Mouse (Mus musculus) limb, embryonic 10.5 days (tissue): ENCODE measurements around the gene Gprc5b. TPM values are rescaled to one million over a fixed set of nuclear protein-coding genes. Genes with fewer than 3 reads are reported as not detected.

Experiments
- DNase-seq: peaks from one replicate; pipeline ENCODE4 v3.0.0-alpha.2; 2017; ENCODE audit warnings: low spot score
- H3K27ac ChIP-seq: fragments of 300-500 bp; sonication (generic); 2 replicates; pipeline ENCODE4 v1.5.1; 2016; ENCODE audit warnings: mild to moderate bottlenecking
- H3K27me3 ChIP-seq: fragments of 300-500 bp; sonication (generic); 2 replicates; pipeline ENCODE4 v1.6.1; 2016; ENCODE audit warnings: low read depth, mild to moderate bottlenecking; ENCODE audit not compliant: poor library complexity, severe bottlenecking
- H3K36me3 ChIP-seq: fragments of 300-500 bp; sonication (generic); 2 replicates; pipeline ENCODE4 v1.6.1; 2016; ENCODE audit warnings: mild to moderate bottlenecking, moderate library complexity
- H3K4me1 ChIP-seq: fragments of 300-500 bp; sonication (generic); 2 replicates; pipeline ENCODE4 v1.6.1; 2016
- H3K4me3 ChIP-seq: fragments of 300-500 bp; sonication (generic); 2 replicates; pipeline ENCODE4 v1.5.1; 2016; ENCODE audit warnings: mild to moderate bottlenecking, moderate library complexity
- H3K9me3 ChIP-seq: fragments of 300-500 bp; sonication (generic); replicated peaks from 2 replicates; pipeline ENCODE4 v1.6.1; 2016; ENCODE audit warnings: mild to moderate bottlenecking
- WGBS: fragments of 180-500 bp; shearing (Covaris S2); methylation state at CpG from one replicate; pipeline ENCODE4 v1.1.7; 2016; 5-methylcytosine and 5-hydroxymethylcytosine counted together
- polyA plus RNA-seq: library from polyadenylated mRNA; unstranded; fragments of >200 nt; fragmentation: Nextera tagmentation; extraction: Ambion mirVana; gene quantifications from 2 replicates; pipeline ENCODE4 v1.2.1, GENCODE M21; 2016

The Gprc5b gene
- polyA plus RNA-seq, 1 experiment from 2014 or later: 8.2 TPM

DNA sequence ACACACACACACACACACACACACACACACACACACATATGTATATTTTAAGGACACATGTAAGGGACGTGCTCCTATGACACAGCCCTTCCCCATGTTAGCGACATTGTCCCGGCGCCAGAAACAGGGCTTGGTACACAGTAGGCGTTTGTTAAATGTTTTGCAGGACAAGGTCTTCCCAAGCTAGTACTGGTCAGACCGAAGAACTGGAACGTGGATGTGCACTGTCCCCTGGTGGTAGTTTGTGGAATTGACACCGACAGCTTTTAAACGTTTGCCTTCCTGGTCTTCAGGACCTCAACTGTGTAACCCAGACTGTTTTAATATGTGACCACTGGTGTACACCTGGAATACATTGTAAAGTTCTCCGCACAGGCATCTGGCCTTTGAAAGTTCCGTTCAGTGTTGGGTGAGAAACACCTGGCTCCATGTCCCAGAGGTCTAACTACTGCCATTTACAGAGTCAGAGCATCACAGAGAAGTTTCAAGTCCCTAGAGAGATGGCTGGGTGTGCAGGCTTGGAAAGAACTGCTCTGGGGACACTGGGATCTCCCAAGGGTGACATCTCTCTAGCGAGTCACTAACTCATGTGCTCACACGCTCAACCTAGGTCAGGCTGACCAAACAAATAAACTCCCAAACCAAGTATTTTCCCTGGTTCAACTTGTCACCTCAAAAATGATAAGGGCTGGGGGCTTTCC, 1.3 kb upstream of the Gprc5b start:
- H3K27ac ChIP-seq: no peak overlapping the region
- H3K4me1 ChIP-seq: peaks cover 40% of the 10 kb centered on the region
- no peaks in the 10 kb centered on the region for H3K9me3 ChIP-seq
- peak; percentile 84 for DNase-seq
- H3K4me3 ChIP-seq: no peak overlapping the region
- H3K27me3 ChIP-seq: peaks cover 5% of the 10 kb centered on the region; the same call in 1 of the 2 replicates
- 10% methylated on average over 13 of the region's 13 CpGs for WGBS
- no peaks in the 10 kb centered on the region for H3K36me3 ChIP-seq

DNA sequence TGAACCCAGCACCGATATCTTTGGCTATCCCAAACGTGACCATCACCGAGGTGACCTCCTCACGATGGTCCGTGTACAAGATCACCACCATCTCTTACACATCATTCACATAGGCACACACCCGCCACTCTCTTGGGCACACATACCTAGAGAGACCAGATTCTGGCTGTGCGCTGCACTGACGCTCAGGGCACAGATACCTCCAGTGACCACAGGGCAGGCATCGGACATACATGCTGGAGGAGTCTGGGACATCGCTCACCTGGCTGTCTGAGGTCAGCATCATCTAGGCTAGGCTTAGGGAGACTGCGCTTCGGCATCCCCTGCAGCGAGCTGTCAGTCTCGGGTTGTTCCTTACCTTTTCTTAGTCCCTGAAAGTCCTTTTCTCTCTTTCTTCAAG, 660 bp upstream of the Gprc5b start:
- H3K9me3 ChIP-seq: no peaks in the 10 kb centered on the region
- peaks cover 40% of the 10 kb centered on the region for H3K4me1 ChIP-seq
- no peaks in the 10 kb centered on the region for H3K36me3 ChIP-seq
- DNase-seq: peak; percentile 43
- WGBS: 12% methylated on average over 14 of the region's 14 CpGs
- H3K4me3 ChIP-seq: peak overlapping the region; percentile 69
- H3K27me3 ChIP-seq: peaks cover 5% of the 10 kb centered on the region; the same call in 1 of the 2 replicates
- H3K27ac ChIP-seq: no peak overlapping the region

DNA sequence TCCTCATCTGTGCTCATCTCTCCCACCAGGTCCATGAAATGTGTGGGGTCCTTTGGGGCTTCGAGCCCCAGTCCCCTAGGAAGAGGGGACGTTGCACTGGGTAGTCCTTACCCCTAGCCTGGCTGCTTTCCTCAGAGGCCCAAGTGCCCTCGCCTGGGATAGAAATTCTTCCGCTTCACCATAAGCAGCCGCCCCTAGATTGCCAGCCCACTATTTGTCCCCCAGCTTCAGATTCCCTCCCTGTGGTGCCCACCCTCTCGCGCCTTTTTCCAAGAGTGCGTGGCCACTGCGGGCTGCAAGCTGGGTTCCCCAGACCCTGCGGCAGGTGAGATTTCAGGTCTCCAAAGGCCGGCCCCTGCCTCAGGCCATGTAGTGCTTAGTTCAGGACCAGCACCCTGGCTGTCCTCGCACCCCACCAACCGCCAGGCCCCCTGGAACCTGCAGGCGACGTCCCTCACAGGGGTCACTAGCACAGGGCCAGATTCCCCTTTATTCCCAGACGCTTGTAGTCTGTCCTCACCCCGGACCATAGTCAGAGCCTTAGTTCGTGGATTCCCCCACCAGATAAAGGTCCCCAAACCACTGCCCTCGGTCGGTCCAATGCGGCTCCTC, 674 bp downstream of the Gprc5b start:
- Histone ChIP-seq H3K36me3 (no peaks in the 10 kb centered on the region), H3K4me3 (peak overlapping the region; percentile 69), H3K9me3 (no peaks in the 10 kb centered on the region), H3K27ac (peak overlapping the region; percentile 86), H3K4me1 (peaks cover 40% of the 10 kb centered on the region), H3K27me3 (peaks cover 5% of the 10 kb centered on the region; the same call in 1 of the 2 replicates)
- DNase-seq: peak; percentile 68
- under 1% methylated on average over 21 of the region's 21 CpGs for WGBS

DNA sequence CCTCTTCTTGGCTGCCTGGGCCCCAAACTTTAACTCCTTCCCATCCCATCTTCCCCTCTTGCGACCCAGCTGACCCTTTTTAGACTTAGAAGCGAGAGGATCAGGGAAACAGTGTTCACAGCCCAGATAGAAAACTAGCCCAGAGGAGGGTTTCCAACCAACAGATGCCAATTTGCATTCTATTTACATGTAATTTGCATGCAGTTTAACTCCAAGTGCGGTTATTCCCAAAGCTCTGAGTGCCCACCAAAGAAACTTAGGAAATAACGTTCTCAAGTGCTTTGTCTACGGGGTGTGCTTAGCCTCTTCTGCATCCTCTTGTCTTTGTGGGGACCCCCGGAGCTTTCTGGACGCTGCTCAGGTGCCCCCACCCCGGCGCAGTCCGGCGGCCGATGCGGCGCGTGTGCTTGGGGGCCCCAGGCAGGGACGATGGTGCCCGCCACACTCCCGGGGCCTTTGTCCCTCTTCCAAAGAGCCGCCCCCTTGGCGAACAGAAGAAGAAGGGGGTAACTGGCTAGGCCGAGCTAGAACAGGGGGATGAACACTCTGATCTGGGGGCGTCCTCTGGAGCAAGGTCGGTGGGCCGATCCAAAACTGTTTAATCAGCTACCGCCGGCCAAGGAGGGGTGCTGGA, 1.3 kb downstream of the Gprc5b start:
- DNase-seq: peak; percentile 59
- H3K27ac ChIP-seq: peak overlapping the region; percentile 86
- peak overlapping the region; percentile 69 for H3K4me3 ChIP-seq
- no peaks in the 10 kb centered on the region for H3K9me3 ChIP-seq
- no peaks in the 10 kb centered on the region for H3K36me3 ChIP-seq
- H3K4me1 ChIP-seq: peaks cover 40% of the 10 kb centered on the region
- peaks cover 5% of the 10 kb centered on the region; the same call in 1 of the 2 replicates for H3K27me3 ChIP-seq
- WGBS: under 1% methylated on average over 26 of the region's 26 CpGs

DNA sequence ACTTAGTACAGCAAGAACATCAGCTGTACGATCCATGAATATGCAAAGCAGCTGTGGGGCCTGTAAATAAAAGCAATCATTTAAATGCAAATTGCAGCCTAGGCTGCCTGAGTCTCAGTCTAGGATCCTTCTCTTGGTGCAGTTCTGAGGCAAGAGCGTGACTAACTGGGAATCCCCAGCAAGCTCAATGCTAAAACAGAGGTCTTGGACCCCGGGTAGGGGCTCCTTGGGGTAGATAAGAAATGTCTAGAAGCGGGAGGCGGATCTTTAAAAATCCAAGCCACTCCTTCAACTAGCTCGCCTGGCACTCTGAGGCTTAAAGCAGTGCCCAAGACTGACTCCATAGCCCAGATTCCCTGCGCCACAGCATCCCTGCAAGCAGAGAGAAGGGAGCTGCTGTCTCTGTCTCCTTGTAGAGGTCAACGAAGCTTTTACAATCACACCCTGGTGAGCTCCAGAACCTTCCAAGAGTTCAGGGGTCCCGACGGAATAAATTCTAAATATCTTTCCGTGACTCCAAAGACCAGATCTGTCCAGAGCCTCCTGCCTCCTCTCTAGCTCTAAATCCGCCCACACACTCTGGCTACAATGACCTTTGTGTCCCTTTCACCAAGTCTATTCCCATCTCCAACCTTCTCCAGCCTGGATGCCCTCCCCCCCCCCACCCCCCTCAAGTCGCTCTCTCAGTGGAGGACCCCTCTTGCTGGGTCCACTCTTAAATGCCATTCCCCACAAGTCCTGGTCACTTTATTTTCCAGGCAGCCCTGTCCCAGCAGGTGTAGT, 2.2 kb downstream of the Gprc5b start:
- H3K36me3 ChIP-seq: no peaks in the 10 kb centered on the region
- DNase-seq: no peak
- H3K4me1 ChIP-seq: peaks cover 43% of the 10 kb centered on the region
- peak overlapping the region; percentile 69 for H3K4me3 ChIP-seq
- WGBS: 41% methylated on average over 13 of the region's 13 CpGs
- H3K27me3 ChIP-seq: peaks cover 5% of the 10 kb centered on the region; the same call in 1 of the 2 replicates
- H3K27ac ChIP-seq: no peak overlapping the region
- H3K9me3 ChIP-seq: no peaks in the 10 kb centered on the region

DNA sequence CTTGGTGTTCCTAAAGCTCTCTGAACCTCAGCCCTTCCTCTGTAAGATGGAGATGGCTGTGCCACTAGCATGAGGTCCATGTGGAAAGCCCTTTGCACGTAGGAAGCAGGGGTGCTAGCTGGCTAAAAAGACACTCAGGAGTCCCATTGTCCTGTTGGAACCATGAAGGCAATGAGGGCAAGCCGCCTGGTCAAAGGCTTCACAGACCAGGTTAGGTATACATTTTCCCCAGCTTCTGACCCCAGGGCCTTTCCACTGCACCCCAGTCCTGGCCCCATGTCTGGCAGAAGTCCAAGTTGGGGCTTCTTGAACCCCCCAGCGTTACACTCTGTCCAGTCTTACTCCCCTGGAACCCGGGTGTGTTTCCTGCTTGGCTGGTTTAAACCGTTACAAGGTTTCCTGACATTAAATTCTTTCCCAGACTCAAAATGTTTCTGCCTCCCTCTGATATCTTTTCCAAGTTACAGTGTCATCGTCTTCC, 2.9 kb downstream of the Gprc5b start:
- WGBS: 58% methylated on average over 6 of the region's 6 CpGs
- DNase-seq: no peak
- H3K27me3 ChIP-seq: peaks cover 5% of the 10 kb centered on the region; the same call in 1 of the 2 replicates
- H3K4me1 ChIP-seq: peaks cover 46% of the 10 kb centered on the region
- no peak overlapping the region for H3K4me3 ChIP-seq
- no peaks in the 10 kb centered on the region for H3K9me3 ChIP-seq
- no peaks in the 10 kb centered on the region for H3K36me3 ChIP-seq
- no peak overlapping the region for H3K27ac ChIP-seq

DNA sequence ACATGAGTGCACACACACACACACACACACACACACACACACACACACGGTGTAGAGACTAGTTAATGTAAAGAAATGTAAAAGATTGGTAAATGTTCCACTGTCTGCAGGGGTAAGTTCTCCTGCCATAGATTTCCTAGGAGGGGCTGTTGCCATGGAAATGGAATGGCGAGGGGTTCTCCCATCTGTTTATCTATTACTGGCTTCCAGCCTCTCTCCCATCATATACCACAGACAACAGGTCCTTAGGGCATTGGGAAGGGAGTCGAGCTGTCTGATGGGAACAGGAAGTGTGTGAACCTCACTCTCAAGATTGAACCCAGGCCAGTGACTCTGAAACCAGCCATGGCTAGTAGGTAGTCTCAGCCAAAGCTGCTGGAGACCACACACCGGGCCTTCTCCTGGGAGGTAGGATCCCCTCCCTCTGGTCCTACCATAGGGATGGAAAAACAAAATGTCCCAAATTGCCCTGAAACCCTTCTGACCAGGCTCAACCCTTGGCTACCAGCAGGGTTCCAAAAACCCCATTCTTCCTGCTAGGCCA, 3.6 kb downstream of the Gprc5b start:
- DNase-seq: no peak
- Histone ChIP-seq H3K9me3 (no peaks in the 10 kb centered on the region), H3K27me3 (peaks cover 5% of the 10 kb centered on the region; the same call in 1 of the 2 replicates), H3K36me3 (no peaks in the 10 kb centered on the region), H3K4me1 (peaks cover 46% of the 10 kb centered on the region), H3K4me3 (no peak overlapping the region), H3K27ac (no peak overlapping the region)
- WGBS: 61% methylated on average over 4 of the region's 4 CpGs

DNA sequence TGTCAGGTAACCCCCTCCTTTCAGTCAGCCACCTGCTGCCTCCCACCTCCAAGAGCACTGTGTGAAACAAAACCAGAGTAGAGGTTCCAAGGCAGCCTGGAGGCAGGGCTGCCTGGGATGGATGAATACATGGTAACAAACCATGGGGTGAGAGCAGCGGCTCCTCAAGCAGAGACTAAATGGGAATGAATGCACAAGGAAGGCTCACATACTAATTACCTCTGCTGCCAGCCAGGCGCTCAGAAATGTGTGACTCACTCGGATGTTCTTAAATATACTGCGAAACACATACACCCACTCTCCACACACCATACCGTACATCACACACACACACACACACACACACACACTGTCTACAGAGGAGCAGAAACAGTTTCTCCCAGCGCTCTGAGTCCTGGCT, 4.7 kb downstream of the Gprc5b start:
- no peak for DNase-seq
- no peak overlapping the region for H3K4me3 ChIP-seq
- WGBS: 94% methylated on average over 6 of the region's 6 CpGs
- peaks cover 39% of the 10 kb centered on the region for H3K4me1 ChIP-seq
- H3K9me3 ChIP-seq: no peaks in the 10 kb centered on the region
- H3K27me3 ChIP-seq: peaks cover 5% of the 10 kb centered on the region; the same call in 1 of the 2 replicates
- no peak overlapping the region for H3K27ac ChIP-seq
- no peaks in the 10 kb centered on the region for H3K36me3 ChIP-seq

DNA sequence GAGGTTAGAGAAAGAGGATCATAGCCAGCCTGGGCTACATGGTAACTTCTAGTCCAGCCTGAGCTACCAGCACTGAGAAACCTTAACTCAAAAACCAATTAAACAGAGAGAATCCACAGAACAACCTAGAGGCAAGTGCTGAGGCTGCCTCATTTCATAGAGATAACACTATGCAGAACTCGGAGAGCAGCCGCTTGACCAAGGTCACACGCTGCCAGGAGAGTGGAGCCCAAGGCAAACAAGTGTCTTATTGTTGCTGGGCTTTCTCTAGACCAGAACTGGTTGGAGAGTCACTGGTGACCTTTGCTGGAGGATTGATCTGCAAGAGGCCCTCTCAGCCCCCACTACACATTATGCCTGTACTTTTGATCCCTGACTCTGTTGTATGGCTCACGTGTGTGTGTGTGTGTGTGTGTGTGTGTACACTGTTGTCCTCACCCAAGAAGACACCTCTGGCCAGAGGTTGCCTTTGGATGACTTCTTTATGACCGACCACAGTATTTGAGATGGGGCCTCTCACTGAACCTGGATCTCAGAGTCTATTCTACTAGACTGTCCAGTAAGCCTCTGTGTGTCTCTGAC, 5.6 kb downstream of the Gprc5b start:
- Histone ChIP-seq H3K27ac (no peak overlapping the region), H3K9me3 (no peaks in the 10 kb centered on the region), H3K4me3 (no peak overlapping the region), H3K36me3 (peaks cover 1% of the 10 kb centered on the region), H3K4me1 (peaks cover 34% of the 10 kb centered on the region), H3K27me3 (peaks cover 5% of the 10 kb centered on the region; the same call in 1 of the 2 replicates)
- WGBS: 81% methylated on average over 5 of the region's 5 CpGs
- DNase-seq: no peak

DNA sequence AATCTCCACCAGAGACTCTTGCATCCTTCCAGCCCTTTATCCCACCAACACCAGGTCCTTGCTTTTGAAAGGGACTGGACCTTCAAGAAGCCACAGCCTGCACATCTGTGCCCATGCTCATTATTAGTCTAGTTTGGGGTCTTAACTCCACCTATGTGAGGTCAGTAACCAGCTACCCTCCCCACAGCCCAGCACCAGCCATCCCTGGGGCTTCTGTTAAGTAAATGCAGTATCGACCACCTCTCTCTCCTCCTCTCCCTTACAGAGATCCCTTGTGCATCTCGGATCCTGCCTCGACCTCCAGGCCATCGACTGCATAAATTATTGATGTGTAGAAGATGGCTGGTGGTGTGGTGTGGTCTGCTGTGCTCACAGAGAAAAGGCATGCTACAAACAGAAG, 8.6 kb downstream of the Gprc5b start:
- H3K4me1 ChIP-seq: peaks cover 7% of the 10 kb centered on the region
- no peaks in the 10 kb centered on the region for H3K9me3 ChIP-seq
- no peaks in the 10 kb centered on the region for H3K27me3 ChIP-seq
- 87% methylated on average over 4 of the region's 4 CpGs for WGBS
- H3K27ac ChIP-seq: no peak overlapping the region
- DNase-seq: no peak
- H3K36me3 ChIP-seq: peaks cover 30% of the 10 kb centered on the region
- H3K4me3 ChIP-seq: no peak overlapping the region

DNA sequence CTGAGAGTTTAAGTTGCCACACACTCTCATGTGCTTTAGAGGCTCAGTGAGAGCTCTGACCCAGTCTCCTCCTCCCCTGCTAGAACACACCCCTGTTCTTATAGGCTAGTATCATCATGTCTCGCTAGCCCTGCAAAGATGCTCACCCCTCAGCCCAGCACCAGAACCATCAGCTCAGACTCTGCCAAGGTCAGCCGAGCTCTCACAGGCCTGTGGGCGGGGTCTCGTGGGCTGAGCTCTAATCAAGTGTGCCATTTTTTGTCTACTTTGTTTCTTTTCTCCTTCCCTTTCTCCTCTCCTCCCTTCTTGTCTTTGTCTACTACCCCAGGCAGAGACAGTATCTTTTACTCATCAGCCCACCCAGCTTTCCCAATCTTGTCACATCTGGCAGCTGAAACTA, 9.2 kb downstream of the Gprc5b start:
- no peak for DNase-seq
- Histone ChIP-seq H3K9me3 (no peaks in the 10 kb centered on the region), H3K27ac (no peak overlapping the region), H3K36me3 (peaks cover 36% of the 10 kb centered on the region), H3K4me1 (peaks cover 6% of the 10 kb centered on the region), H3K27me3 (no peaks in the 10 kb centered on the region), H3K4me3 (no peak overlapping the region)
- WGBS: 80% methylated on average over 4 of the region's 4 CpGs

DNA sequence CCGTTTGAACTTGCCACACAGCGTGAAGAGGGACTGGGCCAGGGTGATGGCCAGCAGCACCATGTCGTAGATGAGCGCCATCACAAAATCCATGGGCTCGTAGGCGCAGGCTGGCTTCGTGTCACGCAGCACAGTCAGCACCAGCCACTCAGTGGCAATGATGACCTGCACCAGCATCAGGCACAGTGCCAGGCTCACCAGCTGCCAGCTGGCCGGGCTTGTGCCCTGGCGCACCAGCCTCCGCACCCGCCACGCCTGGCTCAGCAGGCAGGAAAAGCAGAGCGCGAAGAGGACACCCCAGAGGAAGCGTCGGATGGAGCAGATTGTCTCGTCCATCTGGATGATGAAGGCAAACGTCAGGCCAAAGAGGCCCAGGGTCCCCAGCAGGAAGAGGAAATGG, 11.1 kb downstream of the Gprc5b start:
- Histone ChIP-seq H3K36me3 (peaks cover 47% of the 10 kb centered on the region), H3K4me1 (peaks cover 6% of the 10 kb centered on the region), H3K4me3 (no peak overlapping the region), H3K27ac (no peak overlapping the region), H3K27me3 (no peaks in the 10 kb centered on the region), H3K9me3 (no peaks in the 10 kb centered on the region)
- WGBS: 92% methylated on average over 19 of the region's 19 CpGs
- DNase-seq: no peak
